Mouse (Mus musculus): ENCODE measurements around the gene Ush2a.

- TF ChIP-seq CTCF (IDR thresholded peaks at IDR 0.05; ENCODE audit: control insufficient read depth, insufficient read depth, insufficient replicate concordance, low read depth, low read length): no peak
- no peak for TF ChIP-seq POLR2A (IDR thresholded peaks at IDR 0.05; ENCODE audit: control insufficient read depth, low read depth, low read length)
These were observed 712.1 kb downstream of the Ush2a start for GRCm38 (mm10) chr1:188973926-188974325.
